Mouse (Mus musculus): Measurements from ENCODE around the gene Ammecr1.

Ammecr1 gene

GRCm38 (mm10) chrX:142829866-142830470 is 136.6 kb downstream of the Ammecr1 start:
- no peak for DNase-seq (ENCODE audit: low read depth, low spot score)

- DNase-seq (ENCODE audit: low read depth, low spot score): no peak
Measured at GRCm38 (mm10) chrX:142829267-142829666, 137.3 kb downstream of the Ammecr1 start.

- no peak for DNase-seq (ENCODE audit: low read depth, low spot score)
Measured at GRCm38 (mm10) chrX:142828184-142828908, 138.2 kb downstream of the Ammecr1 start.

GRCm38 (mm10) chrX:142827644-142828043 is 138.9 kb downstream of the Ammecr1 start:
- peak; percentile 14 for DNase-seq (ENCODE audit: low read depth, low spot score)

GRCm38 (mm10) chrX:142825309-142825708 is 141.2 kb downstream of the Ammecr1 start:
- DNase-seq (ENCODE audit: low read depth, low spot score): no peak

- peak; percentile 32 for DNase-seq (ENCODE audit: low read depth, low spot score)
Measured at GRCm38 (mm10) chrX:142821846-142822245, 144.7 kb downstream of the Ammecr1 start.

- no peak for DNase-seq (ENCODE audit: low read depth, low spot score)
Measured at GRCm38 (mm10) chrX:142821239-142821638, 145.3 kb downstream of the Ammecr1 start.

- DNase-seq (ENCODE audit: low read depth, low spot score): peak; percentile 42
Measured at GRCm38 (mm10) chrX:142818057-142818682, 148.4 kb downstream of the Ammecr1 start.

GRCm38 (mm10) chrX:142813146-142813545 is 153.4 kb downstream of the Ammecr1 start:
- peak; percentile 35 for DNase-seq (ENCODE audit: low read depth, low spot score)

- peak; percentile 40 for DNase-seq (ENCODE audit: low read depth, low spot score)
Measured at GRCm38 (mm10) chrX:142808411-142808810, 158.1 kb downstream of the Ammecr1 start.

- no peak for DNase-seq (ENCODE audit: low read depth, low spot score)
Measured at GRCm38 (mm10) chrX:142806620-142807061, 159.9 kb downstream of the Ammecr1 start.

- DNase-seq (ENCODE audit: low read depth, low spot score): no peak
Measured at GRCm38 (mm10) chrX:142806126-142806525, 160.4 kb downstream of the Ammecr1 start.

GRCm38 (mm10) chrX:142804596-142804995 is 161.9 kb downstream of the Ammecr1 start:
- no peak for DNase-seq (ENCODE audit: low read depth, low spot score)
